Mouse (Mus musculus) G1E (cell line): Measurements from ENCODE around the gene Rpl10a. TPM values are rescaled to one million over a fixed set of nuclear protein-coding genes. Genes with fewer than 3 reads are reported as not detected.

Experiments
- ATAC-seq: 2 replicates; pipeline ENCODE4 v1.8.0; 2016; ENCODE audit warnings: mild to moderate bottlenecking; ENCODE audit not compliant: insufficient number of reproducible peaks, poor library complexity, low FRiP score, severe bottlenecking; ENCODE audit errors: extremely low read depth
- DNase-seq: peaks from one replicate; pipeline ENCODE4 v3.0.0; 2012; ENCODE audit warnings: low spot score
- H3K27me3 ChIP-seq: 2 replicates; pipeline ENCODE4 v1.6.1; 2012; ENCODE audit warnings: mild to moderate bottlenecking, low read length, inconsistent platforms; ENCODE audit not compliant: insufficient read depth
- H3K36me3 ChIP-seq: replicated peaks from 2 replicates; pipeline ENCODE3; 2012; ENCODE audit warnings: mild to moderate bottlenecking, inconsistent platforms
- H3K4me1 ChIP-seq: 2 replicates; pipeline ENCODE4 v1.6.1; 2012; ENCODE audit warnings: low read depth, low read length, inconsistent platforms, mixed read lengths; ENCODE audit not compliant: insufficient read depth
- H3K4me3 ChIP-seq: 2 replicates; pipeline ENCODE4 v1.5.1; 2012; ENCODE audit warnings: low read depth, mild to moderate bottlenecking, inconsistent platforms, low read length, moderate library complexity, mixed read lengths
- H3K9me3 ChIP-seq: replicated peaks from 2 replicates; pipeline ENCODE4 v1.6.1; 2012; ENCODE audit warnings: inconsistent platforms
- CTCF ChIP-seq: IDR thresholded peaks from 2 replicates; pipeline ENCODE4 v1.5.1; 2012; ENCODE audit warnings: low read depth, low read length, inconsistent platforms, mixed read lengths
- GATA1 ChIP-seq: IDR thresholded peaks from 2 replicates; pipeline ENCODE4 v1.6.1; 2012; ENCODE audit warnings: borderline replicate concordance, low read length, inconsistent platforms, mixed read lengths
- GATA2 ChIP-seq: IDR thresholded peaks from 2 replicates; pipeline ENCODE4 v1.6.1; 2012; ENCODE audit warnings: low read depth, low read length, inconsistent platforms, borderline replicate concordance
- POLR2AphosphoS5 ChIP-seq: IDR thresholded peaks from 2 replicates; pipeline ENCODE4 v1.6.1; 2012; ENCODE audit warnings: low read depth, low read length, inconsistent platforms; ENCODE audit not compliant: insufficient replicate concordance
- TAL1 ChIP-seq: conservative IDR thresholded peaks from 2 replicates; pipeline ENCODE4 v1.6.1; 2012; ENCODE audit warnings: low read depth, low read length, inconsistent platforms, mixed read lengths
- polyA plus RNA-seq: library from polyadenylated mRNA; stranded (reverse); fragments of >175 nt; gene quantifications from 2 replicates; pipeline ENCODE4 v1.2.3, GENCODE M21; 2012
- total RNA-seq, 2 experiments: library from RNA; stranded (forward) in 1 of 2; stranded (reverse) in 1 of 2; fragments of 200-1000 nt in 1 of 2; fragments of >200 nt in 1 of 2; fragmentation: Nextera tagmentation in 1 of 2; gene quantifications; 2 replicates each; pipeline ENCODE4 v1.2.3; 2014 to 2017

Rpl10a gene
- total and polyA plus RNA-seq, 3 experiments: 987 to 8,433 (median 2,842) TPM

DNA sequence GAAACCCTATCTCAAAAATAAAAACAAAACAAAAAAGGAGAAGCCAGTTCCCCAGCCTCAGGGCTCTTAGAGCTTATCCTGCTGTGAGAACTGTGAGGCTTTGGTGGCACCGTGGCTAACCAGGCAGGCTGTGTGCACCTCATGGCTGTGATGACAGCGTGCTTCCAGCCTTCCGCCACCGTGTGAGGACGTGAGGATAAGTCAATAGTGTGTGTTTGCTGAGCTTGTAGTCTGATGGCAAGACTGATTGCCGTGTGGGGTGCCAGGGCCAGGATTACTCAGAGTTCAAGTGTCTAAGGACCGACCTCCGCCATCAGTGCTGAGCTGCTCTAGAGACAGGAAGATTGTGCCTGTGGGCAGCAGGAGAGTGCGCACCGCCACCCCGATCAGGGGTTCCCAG is 37.6 kb upstream of the Rpl10a start:
- Histone ChIP-seq H3K27me3 (peaks cover 4% of the 10 kb centered on the region; the same call in 1 of the 2 replicates), H3K4me1 (peaks cover 51% of the 10 kb centered on the region), H3K9me3 (peaks cover 4% of the 10 kb centered on the region; the same call in 1 of the 2 replicates), H3K36me3 (peaks cover 74% of the 10 kb centered on the region), H3K4me3 (peak overlapping the region; percentile 44; the same call in 1 of the 2 replicates)
- DNase-seq (no peak), ATAC-seq (no peak)
- TF ChIP-seq GATA2: no peak
- no peak for TF ChIP-seq GATA1

- Histone ChIP-seq H3K4me1 (peaks cover 46% of the 10 kb centered on the region), H3K4me3 (no peak overlapping the region), H3K36me3 (peaks cover 71% of the 10 kb centered on the region), H3K9me3 (peaks cover 4% of the 10 kb centered on the region; the same call in 1 of the 2 replicates), H3K27me3 (no peaks in the 10 kb centered on the region)
- ATAC-seq: no peak
- TF ChIP-seq TAL1 (no peak), GATA1 (no peak), POLR2AphosphoS5 (no peak), CTCF (no peak), GATA2 (no peak)
- no peak for DNase-seq
Observed at GRCm38 (mm10) chr17:28291346-28291745, 36.9 kb upstream of the Rpl10a start.

- no peaks in the 10 kb centered on the region for H3K27me3 ChIP-seq
- H3K9me3 ChIP-seq: peaks cover 4% of the 10 kb centered on the region; the same call in 1 of the 2 replicates
- ATAC-seq: no peak
- no peak for DNase-seq
- TF ChIP-seq TAL1: no peak
- no peak for TF ChIP-seq POLR2AphosphoS5
- no peak for TF ChIP-seq GATA1
- no peak for TF ChIP-seq CTCF
- TF ChIP-seq GATA2: no peak
- no peak overlapping the region for H3K4me3 ChIP-seq
- peaks cover 68% of the 10 kb centered on the region for H3K36me3 ChIP-seq
- H3K4me1 ChIP-seq: peaks cover 28% of the 10 kb centered on the region
Observed at GRCm38 (mm10) chr17:28293716-28294115, 34.6 kb upstream of the Rpl10a start.

DNA sequence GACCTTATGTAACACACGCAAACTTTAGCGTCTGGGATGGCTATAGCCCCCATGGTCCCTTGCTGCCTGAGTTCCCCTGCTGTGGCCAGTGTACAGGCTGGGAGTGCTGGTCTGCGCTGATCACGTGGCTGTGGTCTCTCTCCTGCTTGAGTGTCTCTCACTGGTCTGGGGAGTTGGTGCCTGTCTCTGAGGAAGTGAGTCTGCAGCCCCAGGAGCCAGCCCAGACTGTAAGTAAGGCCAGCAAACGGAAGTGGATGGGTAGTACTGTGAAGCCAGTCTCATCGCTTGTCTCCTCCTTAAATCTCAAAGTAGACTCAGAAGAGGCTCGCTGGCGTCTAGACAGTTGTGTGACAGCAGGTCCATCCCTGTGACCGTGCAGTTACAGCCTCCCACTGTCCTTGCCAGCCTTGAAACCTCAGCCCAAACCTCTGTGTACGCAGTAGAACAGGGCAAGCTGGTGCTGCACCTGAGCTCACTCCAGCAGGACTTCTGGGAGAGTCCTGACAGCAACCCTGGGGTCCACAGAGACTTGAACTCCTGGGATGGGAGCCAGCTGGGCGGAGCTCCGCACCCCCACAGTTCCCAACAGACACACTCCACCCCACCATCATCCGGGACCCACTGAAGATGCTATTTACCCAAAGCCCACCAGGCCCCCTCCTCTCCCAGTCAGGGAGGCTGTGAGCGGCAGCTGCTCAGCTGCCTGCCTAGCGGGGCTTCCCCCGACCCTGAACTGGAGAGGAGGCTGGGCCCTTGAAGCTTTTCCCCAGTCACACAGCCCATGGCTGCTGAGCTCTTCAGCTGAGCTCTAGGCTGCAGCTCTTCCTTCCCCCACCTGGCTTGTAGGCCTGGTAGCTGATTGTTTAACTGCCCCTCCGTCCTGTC is 33.6 kb upstream of the Rpl10a start:
- H3K36me3 ChIP-seq: peaks cover 76% of the 10 kb centered on the region
- H3K4me3 ChIP-seq: no peak overlapping the region
- DNase-seq (no peak), ATAC-seq (no peak)
- no peak for TF ChIP-seq POLR2AphosphoS5
- TF ChIP-seq GATA1: no peak
- no peak for TF ChIP-seq CTCF
- no peak for TF ChIP-seq GATA2
- TF ChIP-seq TAL1: no peak
- H3K9me3 ChIP-seq: peaks cover 4% of the 10 kb centered on the region; the same call in 1 of the 2 replicates
- peaks cover 30% of the 10 kb centered on the region for H3K4me1 ChIP-seq
- no peaks in the 10 kb centered on the region for H3K27me3 ChIP-seq

DNA sequence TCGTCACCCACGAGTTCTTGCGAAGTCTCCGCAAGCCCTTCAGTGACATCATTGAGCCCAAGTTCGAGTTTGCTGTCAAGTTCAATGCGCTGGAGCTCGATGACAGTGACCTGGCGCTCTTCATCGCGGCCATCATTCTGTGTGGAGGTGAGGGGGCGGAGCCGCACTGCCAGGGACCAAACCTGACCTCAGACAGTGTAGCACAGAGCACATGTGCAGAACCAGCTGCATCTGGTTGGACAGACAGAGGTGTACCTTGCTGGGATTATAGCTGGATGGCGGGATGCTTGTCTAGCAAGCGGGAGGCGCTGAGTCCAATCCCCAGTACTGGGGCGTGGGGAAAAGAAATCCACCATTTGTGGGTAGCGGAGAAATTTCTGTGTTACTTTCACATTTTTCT is 29.4 kb upstream of the Rpl10a start:
- ATAC-seq: no peak
- H3K27me3 ChIP-seq: peaks cover 6% of the 10 kb centered on the region; the same call in 1 of the 2 replicates
- H3K4me3 ChIP-seq: no peak overlapping the region
- TF ChIP-seq TAL1 (no peak), GATA1 (no peak), CTCF (no peak), GATA2 (no peak), POLR2AphosphoS5 (no peak)
- no peak for DNase-seq
- peaks cover 69% of the 10 kb centered on the region for H3K36me3 ChIP-seq
- peaks cover 22% of the 10 kb centered on the region for H3K4me1 ChIP-seq
- no peaks in the 10 kb centered on the region for H3K9me3 ChIP-seq

- ATAC-seq (no peak), DNase-seq (no peak)
- Histone ChIP-seq H3K4me1 (peaks cover 17% of the 10 kb centered on the region), H3K4me3 (no peak overlapping the region), H3K9me3 (no peaks in the 10 kb centered on the region), H3K27me3 (peaks cover 10% of the 10 kb centered on the region; the same call in 1 of the 2 replicates), H3K36me3 (peaks cover 60% of the 10 kb centered on the region)
- TF ChIP-seq TAL1 (no peak), GATA2 (no peak), POLR2AphosphoS5 (no peak), GATA1 (no peak), CTCF (no peak)
Observed at GRCm38 (mm10) chr17:28299669-28300320, 28.5 kb upstream of the Rpl10a start.
